Mouse (Mus musculus) CH12.LX (cell line): ENCODE measurements at regions not wholly inside any gene's neighbourhood (a gene's known extent, or its start where the extent isn't known, plus 50 kb on each side); places are given as distances from the start of the nearest gene placed in this dataset.

Experiments used
- DNase-seq: peaks from one replicate; pipeline ENCODE4 v3.0.0-alpha.2; 2013; ENCODE audit errors: extremely low read depth
- H3K27ac ChIP-seq: 2 replicates; pipeline ENCODE4 v1.5.1; 2012; ENCODE audit warnings: low read depth, mild to moderate bottlenecking, control low read depth, moderate library complexity; ENCODE audit not compliant: insufficient read depth
- H3K27me3 ChIP-seq: replicated peaks from 2 replicates; pipeline ENCODE3; 2012; ENCODE audit warnings: inconsistent platforms
- H3K36me3 ChIP-seq, 2 experiments: replicated peaks in 1 of 2; 2 replicates each; pipeline versions ENCODE3 to v1.6.1; 2012; ENCODE audit warnings: inconsistent platforms in 1 of 2, low read length in 1 of 2, mild to moderate bottlenecking in 1 of 2, mixed read lengths in 1 of 2, moderate library complexity in 1 of 2; ENCODE audit not compliant: control insufficient read depth in 1 of 2, insufficient read depth in 1 of 2
- H3K4me1 ChIP-seq, 2 experiments: 2 replicates each; pipeline ENCODE4 v1.6.1; 2012; ENCODE audit warnings: inconsistent platforms in 1 of 2, moderate library complexity in 1 of 2; ENCODE audit not compliant: insufficient read depth in 2 of 2, control insufficient read depth in 1 of 2
- H3K4me2 ChIP-seq: 2 replicates; pipeline ENCODE4 v1.6.1; 2012; ENCODE audit warnings: low read depth, mild to moderate bottlenecking, control low read depth; ENCODE audit not compliant: poor library complexity, insufficient read depth, severe bottlenecking
- H3K4me3 ChIP-seq, 3 experiments: fragments of 150-350 bp in 1 of 3; sonication (generic) in 1 of 3; replicated peaks in 1 of 3; 2 replicates each; pipeline versions ENCODE3 to v1.5.1; 2011 to 2012; ENCODE audit warnings: low read depth in 2 of 3, low read length in 2 of 3, mild to moderate bottlenecking in 2 of 3, moderate library complexity in 2 of 3, control low read depth in 1 of 3, improper control_type of control experiment in 1 of 3, inconsistent platforms in 1 of 3, mixed read lengths in 1 of 3; ENCODE audit not compliant: poor library complexity in 1 of 3
- H3K79me2 ChIP-seq: replicated peaks from 2 replicates; pipeline ENCODE4 v1.6.1; 2012; ENCODE audit warnings: mild to moderate bottlenecking, moderate library complexity; ENCODE audit not compliant: control insufficient read depth, poor library complexity, insufficient read depth, severe bottlenecking; ENCODE audit errors: extremely low read depth
- H3K9ac ChIP-seq: 2 replicates; pipeline ENCODE4 v1.6.1; 2012; ENCODE audit warnings: low read depth, mild to moderate bottlenecking, control low read depth, moderate library complexity; ENCODE audit not compliant: insufficient read depth
- H3K9me3 ChIP-seq: replicated peaks from 2 replicates; pipeline ENCODE3; 2012; ENCODE audit warnings: low read length, inconsistent platforms, mixed read lengths
- BHLHE40 ChIP-seq: IDR thresholded peaks from 2 replicates; pipeline ENCODE4 v1.6.1; 2011; ENCODE audit warnings: mild to moderate bottlenecking, low read depth, low read length, improper control_type of control experiment
- CHD2 ChIP-seq: IDR thresholded peaks from 2 replicates; pipeline ENCODE4 v1.6.1; 2011; ENCODE audit warnings: low read length, improper control_type of control experiment
- CTCF ChIP-seq, 2 experiments: IDR thresholded peaks in 1 of 2; conservative IDR thresholded peaks in 1 of 2; 2 replicates each; pipeline ENCODE4 v1.5.1; 2011 to 2012; ENCODE audit warnings: low read depth in 2 of 2, low read length in 2 of 2, improper control_type of control experiment in 1 of 2, inconsistent platforms in 1 of 2, mild to moderate bottlenecking in 1 of 2, moderate library complexity in 1 of 2
- ELF1 ChIP-seq: IDR thresholded peaks from 2 replicates; pipeline ENCODE4 v1.6.1; 2014; ENCODE audit warnings: low read depth, mild to moderate bottlenecking, inconsistent platforms, low read length, improper control_type of control experiment
- GABPA ChIP-seq: IDR thresholded peaks from 2 replicates; pipeline ENCODE4 v1.6.1; 2012; ENCODE audit warnings: low read depth, low read length, improper control_type of control experiment, inconsistent platforms; ENCODE audit not compliant: insufficient replicate concordance
- HCFC1 ChIP-seq: IDR thresholded peaks from 2 replicates; pipeline ENCODE4 v1.6.1; 2012; ENCODE audit warnings: low read depth, mild to moderate bottlenecking, inconsistent platforms, low read length, improper control_type of control experiment
- JUN ChIP-seq: IDR thresholded peaks from 2 replicates; pipeline ENCODE4 v1.6.1; 2011; ENCODE audit warnings: low read depth, mild to moderate bottlenecking, low read length, improper control_type of control experiment, moderate library complexity; ENCODE audit not compliant: insufficient read depth
- JUND ChIP-seq: conservative IDR thresholded peaks from 2 replicates; pipeline ENCODE4 v1.6.1; 2011; ENCODE audit warnings: low read depth, low read length, improper control_type of control experiment
- MAFK ChIP-seq: IDR thresholded peaks from 2 replicates; pipeline ENCODE4 v1.6.1; 2011; ENCODE audit warnings: low read length, improper control_type of control experiment; ENCODE audit not compliant: insufficient replicate concordance
- MAX ChIP-seq: IDR thresholded peaks from 2 replicates; pipeline ENCODE4 v1.6.1; 2011; ENCODE audit warnings: low read length, improper control_type of control experiment
- MEF2A ChIP-seq: IDR thresholded peaks from 2 replicates; pipeline ENCODE4 v1.6.1; 2014; ENCODE audit warnings: low read depth, mild to moderate bottlenecking, inconsistent platforms, low read length, improper control_type of control experiment, borderline replicate concordance
- MYC ChIP-seq: IDR thresholded peaks from 2 replicates; pipeline ENCODE4 v1.6.1; 2011; ENCODE audit warnings: low read depth, mild to moderate bottlenecking, improper control_type of control experiment, low read length
- POLR2AphosphoS2 ChIP-seq: IDR thresholded peaks from 2 replicates; pipeline ENCODE4 v1.6.1; 2011; ENCODE audit warnings: low read depth, low read length, improper control_type of control experiment
- RAD21 ChIP-seq: IDR thresholded peaks from 2 replicates; pipeline ENCODE4 v1.6.1; 2011; ENCODE audit warnings: low read depth, mild to moderate bottlenecking, low read length, improper control_type of control experiment, moderate library complexity
- TBP ChIP-seq: conservative IDR thresholded peaks from 2 replicates; pipeline ENCODE4 v1.6.1; 2011; ENCODE audit warnings: low read depth, low read length, improper control_type of control experiment
- TCF12 ChIP-seq: IDR thresholded peaks from 2 replicates; pipeline ENCODE4 v1.6.1; 2014; ENCODE audit warnings: low read depth, mild to moderate bottlenecking, inconsistent platforms, low read length, improper control_type of control experiment
- UBTF ChIP-seq: IDR thresholded peaks from 2 replicates; pipeline ENCODE4 v1.6.1; 2012; ENCODE audit warnings: low read depth, mild to moderate bottlenecking, inconsistent platforms, low read length, improper control_type of control experiment, moderate library complexity
- ZKSCAN1 ChIP-seq: IDR thresholded peaks from 2 replicates; pipeline ENCODE4 v1.6.1; 2012; ENCODE audit warnings: low read depth, inconsistent platforms, low read length, improper control_type of control experiment, borderline replicate concordance
- dilution Hi-C: fragments of 300-500 bp; cut with MboI; formaldehyde crosslinking; loops from 2 replicates; pipeline ENCODE4 v1.14.3; 2020; ENCODE audit warnings: low sequenced_read_pairs; ENCODE audit not compliant: extremely low pct_unique_long_range_greater_than_20kb, extremely low pct_ligation_motif_present
- in situ Hi-C: fragments of 300-500 bp; cut with MboI; formaldehyde crosslinking; loops from 3 replicates; pipeline ENCODE4 v1.14.3; 2019; ENCODE audit warnings: low sequenced_read_pairs, low pct_ligation_motif_present, low pct_unique_long_range_greater_than_20kb, mixed read lengths

GRCm38 (mm10) chr13:5345712-5346111 is 515.6 kb upstream of the Klf6 start (continued):
- TF ChIP-seq MEF2A, result no peak

- no peak overlapping the region for H3K4me2 ChIP-seq
- H3K79me2 ChIP-seq, result no peaks in the 10 kb centered on the region
- no peaks in the 10 kb centered on the region for H3K9me3 ChIP-seq
- no peak for DNase-seq
- no peaks in the 10 kb centered on the region for H3K4me1 ChIP-seq
- H3K27me3 ChIP-seq, result no peaks in the 10 kb centered on the region
- dilution Hi-C loops (no loop called here), in situ Hi-C loops (no loop called here)
- H3K36me3 ChIP-seq, result no peaks in the 10 kb centered on the region
- H3K4me3 ChIP-seq, result no peak overlapping the region
- TF ChIP-seq ZKSCAN1 (no peak), MAFK (no peak), JUN (no peak), TBP (no peak), BHLHE40 (no peak), TCF12 (no peak), MAX (no peak), CTCF (conservative IDR thresholded peaks at IDR 0.05 in 1 of 2, IDR thresholded peaks at IDR 0.05 in 1 of 2; ENCODE audit: low read depth in 2 of 2, low read length in 2 of 2) (no peak), HCFC1 (no peak), UBTF (no peak), POLR2AphosphoS2 (no peak), JUND (no peak), GABPA (no peak), RAD21 (no peak)
- H3K27ac ChIP-seq, result no peak overlapping the region
- H3K9ac ChIP-seq, result no peak overlapping the region
These were observed 513.5 kb upstream of the Klf6 start for GRCm38 (mm10) chr13:5347503-5348469.

GRCm38 (mm10) chr13:5367058-5367797 is 494.1 kb upstream of the Klf6 start:
- H3K4me2 ChIP-seq, result no peak overlapping the region
- dilution Hi-C loops (no loop called here), in situ Hi-C loops (no loop called here)
- H3K9ac ChIP-seq, result no peak overlapping the region
- no peaks in the 10 kb centered on the region for H3K27me3 ChIP-seq
- H3K4me3 ChIP-seq, result no peak overlapping the region
- H3K79me2 ChIP-seq, result no peaks in the 10 kb centered on the region
- peaks cover 2 to 6% of the 10 kb centered on the region in 2 experiments; a peak in 2 of 4 replicates for H3K4me1 ChIP-seq
- H3K36me3 ChIP-seq, result no peaks in the 10 kb centered on the region
- TF ChIP-seq ELF1, result no peak
- no peak for TF ChIP-seq MYC
- no peak for TF ChIP-seq CHD2
- DNase-seq, result no peak
- no peak overlapping the region for H3K27ac ChIP-seq
- H3K9me3 ChIP-seq, result no peaks in the 10 kb centered on the region
